Mouse (Mus musculus): ENCODE measurements around the gene Vegfa.

Vegfa gene

DNA sequence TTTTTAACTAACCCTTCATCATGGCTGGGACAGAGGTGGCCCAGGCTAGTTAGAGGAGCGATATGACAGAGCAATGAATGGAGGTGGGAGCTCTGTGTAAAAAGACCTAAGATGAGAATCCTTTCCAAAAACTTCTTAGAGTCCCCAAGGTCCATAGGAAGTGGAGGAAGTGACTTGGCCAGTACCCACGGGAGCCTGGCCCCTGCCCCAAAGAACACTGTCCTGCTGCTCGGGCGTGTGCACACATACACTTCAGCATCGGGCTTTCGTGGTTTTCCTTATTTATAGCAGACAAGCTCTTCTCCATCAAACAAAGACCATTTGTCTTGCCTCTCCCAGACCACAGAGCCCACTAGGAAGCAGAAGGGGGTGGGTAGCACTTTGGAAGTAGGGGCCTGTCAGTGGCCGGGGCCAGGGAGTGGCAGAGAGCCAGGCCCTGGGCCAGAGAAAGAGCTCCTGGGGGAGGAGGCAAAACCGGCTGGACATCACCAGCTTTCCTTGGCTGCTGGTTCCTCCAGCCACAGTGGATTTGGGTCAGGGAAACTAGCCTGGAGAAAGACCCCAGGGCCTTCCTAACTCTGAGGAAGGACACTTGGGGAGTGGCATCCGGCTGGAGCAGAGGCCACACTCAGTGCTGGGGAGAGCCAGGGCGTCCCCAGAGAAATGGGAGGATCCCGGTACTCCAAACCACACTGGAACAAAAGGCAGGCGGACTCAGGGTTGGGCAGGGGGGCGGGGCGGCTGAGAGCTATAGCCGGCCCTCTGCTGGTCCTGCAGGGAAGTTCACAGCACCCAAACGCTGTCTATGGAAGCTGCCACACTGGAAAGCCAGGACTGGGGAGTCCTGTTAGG lies 4.9 kb downstream of the Vegfa start:
- peak; percentile 66 for DNase-seq (ENCODE audit: low read depth, low spot score)

DNA sequence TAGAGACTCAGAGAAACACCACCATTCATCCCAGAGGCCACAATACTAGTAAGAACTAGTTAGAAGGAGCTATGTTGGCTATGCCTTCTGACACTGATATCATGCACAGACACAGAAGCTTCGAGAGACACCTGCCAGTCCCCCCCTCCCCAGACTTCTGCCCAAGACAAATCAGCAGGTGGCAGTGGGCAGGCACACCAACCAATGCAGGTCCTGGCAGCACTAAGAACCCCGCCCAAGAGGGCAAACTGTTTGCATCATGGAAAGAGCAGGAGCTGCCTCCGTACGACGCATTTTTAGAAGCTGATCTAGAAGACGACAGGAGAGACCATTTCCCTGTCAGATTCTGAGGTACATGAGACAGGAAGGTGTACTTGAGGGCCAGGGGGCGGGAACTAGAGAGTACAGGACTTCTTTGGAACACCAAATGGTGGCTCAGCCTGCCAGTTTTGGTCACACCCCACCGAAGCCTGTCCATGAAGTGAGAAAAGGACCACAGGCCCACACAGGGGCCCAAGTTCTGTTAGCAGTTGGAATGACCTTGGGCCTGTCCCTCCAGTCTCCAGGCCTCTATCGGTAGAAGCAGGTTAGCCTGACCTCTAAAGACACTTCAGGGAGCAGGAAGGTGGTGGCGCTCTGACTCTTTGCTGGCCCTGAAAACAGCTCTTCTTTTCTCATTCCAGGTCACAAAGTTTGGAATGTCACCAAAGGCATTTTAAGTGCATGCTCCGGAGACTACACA lies 6.1 kb downstream of the Vegfa start:
- no peak for DNase-seq (ENCODE audit: low read depth, low spot score)

GRCm38 (mm10) chr17:46025207-46025606 lies 7.0 kb downstream of the Vegfa start:
- DNase-seq (ENCODE audit: low read depth, low spot score), result no peak

DNA sequence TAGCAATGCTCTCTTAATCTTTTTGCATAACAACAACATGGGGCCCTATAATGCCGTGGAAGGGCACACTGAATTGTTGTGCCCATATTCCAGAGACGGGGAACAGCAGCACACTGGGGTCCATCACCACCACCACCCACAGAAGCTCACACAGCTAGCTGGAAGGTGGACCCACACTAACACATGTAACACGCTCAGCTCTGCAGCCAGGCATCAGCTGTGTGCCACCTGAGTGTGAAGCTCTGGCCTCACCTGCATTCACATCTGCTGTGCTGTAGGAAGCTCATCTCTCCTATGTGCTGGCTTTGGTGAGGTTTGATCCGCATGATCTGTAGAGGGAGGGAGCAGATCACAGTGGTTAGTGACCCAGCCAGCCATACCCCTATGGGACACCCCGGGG lies 8.0 kb downstream of the Vegfa start:
- no peak for DNase-seq (ENCODE audit: low read depth, low spot score)

GRCm38 (mm10) chr17:46023572-46023971 lies 8.6 kb downstream of the Vegfa start:
- no peak for DNase-seq (ENCODE audit: low read depth, low spot score)

DNA sequence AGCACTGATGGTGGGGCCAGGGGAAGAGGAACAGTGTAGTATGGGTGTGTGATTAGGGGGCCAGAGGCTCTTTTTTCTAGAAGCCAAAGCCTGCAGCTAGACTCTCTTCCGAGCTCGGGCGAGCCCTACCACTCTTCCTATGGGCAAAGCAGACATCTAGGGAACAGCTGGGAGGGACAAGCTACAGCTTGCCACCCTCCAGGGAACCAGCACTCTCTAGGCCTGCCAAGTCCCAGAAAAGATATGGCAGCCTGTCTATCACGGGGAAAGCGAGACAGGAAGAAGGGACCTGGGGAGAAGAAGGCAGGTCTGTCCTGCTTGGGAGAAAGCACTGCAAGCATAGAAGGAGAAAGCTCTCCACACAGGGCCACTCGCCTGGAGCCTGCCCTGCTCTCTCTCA lies 9.2 kb downstream of the Vegfa start:
- no peak for DNase-seq (ENCODE audit: low read depth, low spot score)

DNA sequence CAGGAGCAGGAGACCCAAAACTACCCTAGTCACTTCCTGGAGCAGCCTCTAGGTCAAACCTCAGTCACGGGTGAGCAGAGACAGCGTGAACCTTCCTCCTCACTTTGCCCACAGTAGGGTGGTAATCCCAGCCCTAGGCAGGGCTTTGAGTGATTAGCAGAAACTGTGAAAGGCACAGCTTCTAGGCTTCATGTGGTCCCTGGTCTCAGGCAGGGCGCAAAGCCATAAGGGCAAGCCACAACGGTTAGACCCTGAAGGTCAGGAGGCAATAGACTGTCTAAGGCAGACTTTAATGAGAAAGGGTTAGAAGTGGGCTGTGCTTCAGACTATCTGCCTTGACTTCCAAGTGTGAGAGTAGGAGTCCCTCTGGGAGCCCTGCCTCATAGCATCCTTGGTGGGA lies 9.7 kb downstream of the Vegfa start:
- no peak for DNase-seq (ENCODE audit: low read depth, low spot score)

DNA sequence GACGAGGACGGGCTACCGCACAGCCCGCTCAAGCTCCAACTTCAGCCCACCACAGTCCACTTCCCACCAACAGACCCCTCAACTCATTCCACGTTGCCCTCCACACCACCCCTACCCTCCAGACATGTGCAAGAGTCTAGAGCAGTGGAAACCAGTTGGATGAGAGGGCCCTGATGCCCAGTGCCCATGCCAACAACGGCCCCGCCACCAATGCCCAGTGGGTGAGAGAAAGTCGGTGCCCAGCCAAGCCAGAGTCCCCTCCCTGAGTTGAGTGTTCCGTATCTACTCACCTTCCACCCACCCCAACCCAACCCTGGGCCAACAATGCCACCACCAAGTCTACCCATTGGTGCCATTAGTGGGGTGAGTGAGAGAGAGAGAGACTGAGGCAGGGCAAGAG lies 10.4 kb downstream of the Vegfa start:
- no peak for DNase-seq (ENCODE audit: low read depth, low spot score)

DNA sequence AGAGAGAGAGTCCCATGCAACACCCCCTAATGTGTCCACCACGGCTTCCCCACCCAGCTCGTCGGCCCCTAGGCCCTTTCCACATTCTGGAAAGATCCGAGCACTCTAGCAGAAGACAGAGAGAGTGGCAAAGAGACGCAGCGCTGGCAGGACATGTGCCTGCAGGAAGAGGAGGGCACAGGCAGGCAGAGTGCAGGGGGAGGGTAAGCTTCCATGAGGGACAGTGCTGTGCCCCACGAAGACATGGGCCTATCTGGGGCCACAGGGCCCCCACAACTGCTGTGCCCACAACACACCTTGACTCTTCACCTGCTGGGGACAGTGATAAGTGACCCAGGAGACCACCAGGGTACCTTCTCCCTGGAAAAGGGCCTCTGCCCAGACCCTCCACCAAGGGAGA lies 11.0 kb downstream of the Vegfa start:
- no peak for DNase-seq (ENCODE audit: low read depth, low spot score)

DNA sequence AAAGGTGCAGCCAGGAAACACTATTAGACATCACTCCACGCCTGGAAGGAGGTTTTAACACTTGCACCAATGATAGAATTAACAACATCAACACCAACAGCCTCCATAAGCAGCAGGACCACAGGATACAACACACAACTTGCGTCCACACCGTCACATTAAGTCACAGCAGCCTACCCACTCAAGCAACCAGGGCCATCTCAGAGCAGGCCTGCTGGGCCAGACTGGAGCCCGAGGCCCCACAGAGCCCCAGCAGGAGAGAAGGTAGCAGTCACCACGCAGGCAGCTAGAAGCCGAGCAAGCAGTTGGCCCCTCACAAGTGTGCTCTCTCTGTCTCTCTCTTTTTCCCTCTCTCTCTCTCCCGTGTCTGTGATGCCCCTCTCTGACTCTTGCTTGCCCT lies 11.6 kb downstream of the Vegfa start:
- no peak for DNase-seq (ENCODE audit: low read depth, low spot score)

DNA sequence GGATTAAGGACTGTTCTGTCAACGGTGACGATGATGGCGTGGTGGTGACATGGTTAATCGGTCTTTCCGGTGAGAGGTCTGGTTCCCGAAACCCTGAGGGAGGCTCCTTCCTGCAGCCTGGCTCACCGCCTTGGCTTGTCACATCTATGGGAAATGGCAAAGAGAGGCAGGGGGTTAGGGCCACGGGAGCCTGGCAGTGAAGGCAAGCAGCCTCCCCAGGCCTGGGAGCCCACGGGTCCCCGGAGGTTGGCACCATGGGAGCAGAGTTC lies 13.5 kb downstream of the Vegfa start:
- no peak for DNase-seq (ENCODE audit: low read depth, low spot score)

DNA sequence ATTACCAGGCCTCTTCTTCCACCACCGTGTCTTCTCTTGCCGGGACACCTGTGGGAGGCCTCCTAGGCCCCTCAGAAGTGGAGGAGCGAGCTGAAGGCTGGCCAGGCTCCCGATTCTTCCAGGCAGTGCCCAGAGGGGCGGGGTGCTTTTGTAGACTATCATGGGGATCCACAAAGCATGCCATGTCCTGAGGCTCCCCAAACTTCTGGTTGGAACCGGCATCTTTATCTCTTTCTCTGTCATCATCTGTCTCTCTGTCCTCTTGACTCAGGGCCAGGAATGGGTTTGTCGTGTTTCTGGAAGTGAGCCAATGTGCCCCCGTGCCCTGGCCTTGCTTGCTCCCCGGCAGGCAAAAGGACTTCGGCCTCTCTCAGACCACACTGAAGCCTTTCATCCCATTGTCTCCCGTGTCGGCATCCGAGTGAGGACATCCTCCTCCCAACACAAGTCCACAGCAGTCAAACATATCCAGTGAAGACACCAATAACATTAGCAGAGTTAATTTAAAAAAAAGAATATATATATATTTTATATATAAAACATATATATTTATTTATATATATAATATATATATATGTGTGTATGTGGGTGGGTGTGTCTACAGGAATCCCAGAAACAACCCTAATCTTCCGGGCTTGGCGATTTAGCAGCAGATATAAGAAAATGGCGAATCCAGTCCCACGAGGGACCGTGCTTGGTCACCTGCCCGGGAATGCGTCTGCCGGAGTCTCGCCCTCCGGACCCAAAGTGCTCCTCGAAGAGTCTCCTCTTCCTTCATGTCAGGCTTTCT lies 14.0 kb downstream of the Vegfa start:
- DNase-seq (ENCODE audit: low read depth, low spot score), result no peak

DNA sequence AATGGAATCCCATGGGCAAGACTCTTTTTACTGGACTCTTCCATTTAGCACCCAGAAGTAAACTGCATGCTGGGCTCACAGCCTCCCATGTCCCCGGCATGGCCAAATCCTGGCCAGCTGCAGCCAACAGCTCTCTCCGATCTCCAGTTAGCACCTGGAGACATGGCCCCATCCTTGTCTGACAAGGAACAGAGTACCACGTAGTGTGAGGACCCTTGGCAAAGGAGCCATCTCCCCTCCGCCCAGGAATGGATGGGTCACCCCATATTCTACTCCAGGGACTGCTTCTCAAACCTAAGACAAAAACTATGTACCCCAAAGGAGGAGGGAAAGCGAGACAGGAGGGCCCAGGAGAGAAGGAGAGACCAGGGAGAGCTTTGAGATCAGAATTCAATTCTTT lies 15.6 kb downstream of the Vegfa start:
- DNase-seq (ENCODE audit: low read depth, low spot score), result no peak

- DNase-seq (ENCODE audit: low read depth, low spot score), result peak; percentile 46
Measured at GRCm38 (mm10) chr17:46015967-46016366, 16.2 kb downstream of the Vegfa start.

DNA sequence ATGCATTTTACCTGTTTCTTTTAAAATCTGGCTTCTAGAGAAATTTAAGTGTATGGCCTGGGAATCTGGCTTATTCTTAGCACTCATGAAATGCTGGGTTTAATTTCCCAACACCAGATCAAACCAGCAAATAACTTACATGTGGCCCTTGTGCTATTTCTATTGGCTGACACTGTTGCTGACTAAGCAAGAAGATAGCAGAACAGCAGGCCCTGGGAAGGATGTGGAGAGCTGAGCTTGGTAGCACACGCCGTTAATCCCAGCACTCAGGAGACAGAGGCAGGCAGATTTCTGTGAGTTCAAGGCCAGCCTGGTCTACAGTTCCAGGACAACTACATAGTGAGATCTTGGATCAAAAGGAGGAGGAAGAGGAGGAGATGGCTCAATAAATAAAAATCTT lies 17.2 kb downstream of the Vegfa start:
- no peak for DNase-seq (ENCODE audit: low read depth, low spot score)

GRCm38 (mm10) chr17:46013549-46013948 lies 18.6 kb downstream of the Vegfa start:
- no peak for DNase-seq (ENCODE audit: low read depth, low spot score)

DNA sequence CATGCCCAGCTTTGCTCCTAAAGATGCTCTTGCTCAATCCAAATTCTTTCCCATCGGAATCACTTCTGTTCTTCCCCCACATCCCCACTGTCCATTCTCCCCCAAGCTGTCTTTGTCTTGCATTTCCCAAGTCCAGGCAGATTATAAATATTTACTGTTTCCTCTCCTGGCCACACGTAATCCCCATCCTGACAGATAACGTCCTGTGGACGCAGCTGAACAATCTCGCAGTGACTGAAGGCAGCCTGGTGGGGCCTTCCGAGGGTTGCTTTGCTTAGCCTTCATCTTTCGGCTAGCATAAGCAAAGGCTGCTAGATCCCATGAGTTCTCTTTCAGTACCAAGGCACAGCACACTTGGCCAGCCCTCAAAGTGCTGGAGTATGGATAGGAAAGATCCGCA lies 20.0 kb downstream of the Vegfa start:
- DNase-seq (ENCODE audit: low read depth, low spot score), result no peak

- no peak for DNase-seq (ENCODE audit: low read depth, low spot score)
Measured at GRCm38 (mm10) chr17:46010462-46010861, 21.7 kb downstream of the Vegfa start.

GRCm38 (mm10) chr17:46009182-46009581 lies 23.0 kb downstream of the Vegfa start:
- DNase-seq (ENCODE audit: low read depth, low spot score), result no peak

DNA sequence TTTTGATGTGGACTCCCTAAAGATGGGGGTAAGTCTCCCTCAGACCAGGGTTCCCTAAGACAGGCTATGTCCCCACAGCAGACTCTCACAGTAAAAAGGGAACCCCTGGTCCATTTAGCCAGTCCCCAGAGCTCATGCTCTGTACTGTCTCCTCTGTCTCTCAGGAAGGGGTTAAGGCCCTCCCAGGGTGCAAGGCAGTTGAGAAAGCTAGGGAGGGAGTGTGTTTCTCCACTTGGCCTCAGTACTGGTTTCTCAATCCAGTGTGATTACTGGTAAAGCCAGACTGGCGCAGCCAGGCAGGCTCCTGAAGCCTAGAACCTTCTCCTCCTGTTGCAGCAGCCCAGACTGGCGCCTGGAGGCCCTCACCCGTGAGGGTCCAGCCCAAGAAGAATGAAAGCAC lies 26.7 kb downstream of the Vegfa start:
- DNase-seq (ENCODE audit: low read depth, low spot score), result no peak

DNA sequence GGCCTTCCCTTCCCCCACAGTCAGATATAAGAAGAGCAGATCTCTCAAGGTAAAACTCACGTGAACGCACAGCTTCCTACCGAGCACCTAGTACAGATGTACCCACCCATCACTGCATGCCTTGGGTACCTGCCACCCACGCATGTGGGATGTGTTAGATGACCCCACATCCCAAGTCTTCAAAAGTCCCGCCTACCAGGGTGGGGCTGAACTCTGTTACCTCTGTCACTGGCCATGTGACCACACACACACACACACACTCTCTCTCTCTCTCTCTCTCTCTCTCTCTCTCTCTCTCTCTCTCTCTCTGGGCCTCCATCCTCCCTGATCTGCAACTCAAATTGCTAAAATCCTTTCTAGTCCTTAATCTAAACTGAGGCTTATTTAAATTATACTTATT lies 27.7 kb downstream of the Vegfa start:
- no peak for DNase-seq (ENCODE audit: low read depth, low spot score)

DNA sequence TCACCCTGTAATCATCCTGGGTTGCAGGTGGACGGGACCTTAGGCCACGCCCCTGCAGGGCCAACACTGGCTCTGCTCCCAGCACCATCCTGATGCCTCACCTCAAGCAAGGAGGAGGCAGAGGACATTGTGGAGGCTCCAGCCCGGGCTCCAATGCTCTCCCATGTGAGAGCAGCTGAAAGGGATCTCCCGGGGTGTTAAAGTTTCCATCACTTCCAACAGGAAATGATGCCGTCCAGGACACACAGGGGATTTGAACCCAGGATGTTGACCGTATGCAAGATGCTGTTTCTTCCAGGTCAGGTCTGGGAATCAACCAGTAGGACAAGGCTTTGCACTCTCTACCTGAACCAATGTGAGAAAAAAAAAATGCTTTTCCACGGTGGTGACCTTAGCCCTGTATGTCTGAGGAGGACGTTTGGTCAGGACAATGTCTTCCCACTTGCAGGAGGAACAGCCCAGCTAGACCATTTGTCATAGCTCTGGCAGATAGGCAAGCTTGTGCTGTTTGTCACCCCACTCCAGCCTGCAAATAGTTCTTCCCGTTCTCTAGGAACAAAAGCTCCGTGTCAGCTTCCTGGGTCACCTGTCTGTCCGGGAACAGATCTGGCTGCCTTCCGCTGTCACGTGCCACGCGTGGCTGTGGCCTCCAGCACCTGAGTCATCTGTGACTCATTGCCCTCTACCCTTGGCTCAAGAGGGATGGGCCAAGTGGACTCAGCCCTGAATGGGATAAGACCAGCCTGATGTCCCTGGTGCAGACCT lies 28.3 kb downstream of the Vegfa start:
- DNase-seq (ENCODE audit: low read depth, low spot score), result no peak

All from skeletal muscle tissue, adult 2 months (tissue).